Mouse (Mus musculus) ovary, postnatal 36 days (tissue): ENCODE measurements around the gene Col1a1.
A peak's percentile ranks its signal among the peaks of the same experiment; 100 is the strongest.

Source experiments
- DNase-seq: peaks from one replicate; pipeline ENCODE4 v3.0.0; 2022; ENCODE audit warnings: low spot score, mixed read lengths

Col1a1 gene

DNA sequence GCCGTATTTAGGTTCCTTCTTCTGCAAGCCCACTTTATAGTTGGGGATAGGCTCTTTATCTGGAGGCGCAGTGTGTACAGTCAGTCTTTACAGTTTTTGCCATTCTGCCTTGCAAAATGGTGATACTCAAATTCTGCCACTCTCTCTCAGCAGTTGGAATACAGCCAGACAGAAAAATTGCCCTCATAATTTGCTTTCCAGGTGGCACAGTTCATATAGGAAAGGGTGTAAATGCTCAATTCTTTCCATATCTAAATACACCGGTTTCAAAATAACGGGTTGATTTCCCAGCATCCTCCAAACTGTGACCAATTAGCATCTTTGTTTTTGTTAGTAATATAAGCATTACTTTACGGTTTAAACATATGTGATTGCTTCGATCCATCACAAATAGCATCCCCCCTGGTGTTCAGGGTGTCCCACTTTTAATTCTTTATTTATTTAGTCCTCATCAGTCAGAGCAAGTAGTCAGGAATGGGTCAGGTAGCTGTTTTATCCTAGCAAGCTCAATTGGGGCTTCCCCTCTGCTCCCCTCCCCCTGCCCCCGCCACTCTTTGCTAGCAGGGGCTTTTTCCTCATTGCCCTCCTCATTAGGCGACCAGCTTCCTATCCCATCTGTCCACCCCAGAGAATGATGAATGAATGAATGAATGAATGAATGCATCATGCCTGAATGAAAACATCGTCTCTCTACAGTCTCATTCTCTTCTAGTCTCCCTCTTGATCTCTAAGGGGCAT, 42.3 kb downstream of the Col1a1 start:
- DNase-seq: no peak

- peak; percentile 97 for DNase-seq
Observed at GRCm38 (mm10) chr11:94978947-94979346, 42.9 kb downstream of the Col1a1 start.

DNA sequence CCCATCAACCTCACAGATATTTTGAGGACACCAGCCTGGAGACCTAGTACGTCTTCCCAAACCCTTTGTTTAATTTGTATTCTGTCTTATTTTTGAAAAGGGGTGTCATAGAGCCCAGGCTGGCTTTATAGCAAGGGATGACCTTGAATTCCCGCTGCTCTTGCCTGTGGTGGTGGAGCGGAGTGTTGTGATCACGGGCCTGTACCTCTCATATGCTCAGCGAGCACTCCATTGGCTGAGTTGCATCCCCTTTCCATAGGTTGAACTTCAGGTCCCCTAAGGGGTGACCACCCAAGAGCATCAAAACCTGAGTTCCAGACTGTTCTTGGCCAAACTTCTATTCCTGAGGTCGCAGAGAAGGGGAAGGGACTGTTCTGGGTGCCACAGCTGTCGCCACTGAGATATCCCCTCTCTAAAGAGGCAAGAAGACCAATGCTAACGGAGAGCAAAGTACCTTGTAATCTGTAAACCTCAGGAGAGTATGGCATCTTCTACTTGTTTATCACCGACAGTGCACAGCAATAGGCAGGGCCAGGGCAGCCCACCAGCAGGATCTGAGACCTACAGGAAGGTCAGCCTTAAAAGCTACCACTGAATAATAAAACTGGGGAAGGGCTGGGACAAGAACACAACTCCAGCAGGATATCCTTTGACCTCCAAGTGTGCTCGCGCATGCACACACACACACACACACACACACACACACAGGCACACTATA, 43.6 kb downstream of the Col1a1 start:
- no peak for DNase-seq

- no peak for DNase-seq
Observed at GRCm38 (mm10) chr11:94985140-94985539, 49.1 kb downstream of the Col1a1 start.

GRCm38 (mm10) chr11:94985822-94986221, 49.8 kb downstream of the Col1a1 start:
- DNase-seq: no peak

- DNase-seq: no peak
Observed at GRCm38 (mm10) chr11:94986435-94986834, 50.4 kb downstream of the Col1a1 start.

DNA sequence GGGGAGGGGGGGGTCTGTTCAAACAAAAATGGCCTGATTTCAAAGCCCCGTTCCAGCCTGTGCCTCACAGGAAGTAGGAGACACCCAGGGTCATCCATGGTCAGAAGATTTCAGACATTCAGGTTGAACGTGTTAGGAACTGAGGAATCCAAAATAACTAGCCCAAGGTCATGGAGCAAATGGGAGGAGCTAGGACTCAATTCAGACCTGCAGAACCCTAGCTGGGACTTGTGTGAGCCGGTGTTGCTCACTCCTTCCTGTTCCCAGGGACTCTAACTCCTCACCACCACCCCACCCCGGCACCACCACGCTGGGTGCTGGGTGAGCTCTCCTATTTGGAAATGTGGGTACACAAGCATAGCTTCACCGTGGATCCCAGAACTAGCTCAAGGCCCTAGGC, 51.3 kb downstream of the Col1a1 start:
- DNase-seq: no peak

- DNase-seq: no peak
Observed at GRCm38 (mm10) chr11:94987851-94988250, 51.8 kb downstream of the Col1a1 start.

DNA sequence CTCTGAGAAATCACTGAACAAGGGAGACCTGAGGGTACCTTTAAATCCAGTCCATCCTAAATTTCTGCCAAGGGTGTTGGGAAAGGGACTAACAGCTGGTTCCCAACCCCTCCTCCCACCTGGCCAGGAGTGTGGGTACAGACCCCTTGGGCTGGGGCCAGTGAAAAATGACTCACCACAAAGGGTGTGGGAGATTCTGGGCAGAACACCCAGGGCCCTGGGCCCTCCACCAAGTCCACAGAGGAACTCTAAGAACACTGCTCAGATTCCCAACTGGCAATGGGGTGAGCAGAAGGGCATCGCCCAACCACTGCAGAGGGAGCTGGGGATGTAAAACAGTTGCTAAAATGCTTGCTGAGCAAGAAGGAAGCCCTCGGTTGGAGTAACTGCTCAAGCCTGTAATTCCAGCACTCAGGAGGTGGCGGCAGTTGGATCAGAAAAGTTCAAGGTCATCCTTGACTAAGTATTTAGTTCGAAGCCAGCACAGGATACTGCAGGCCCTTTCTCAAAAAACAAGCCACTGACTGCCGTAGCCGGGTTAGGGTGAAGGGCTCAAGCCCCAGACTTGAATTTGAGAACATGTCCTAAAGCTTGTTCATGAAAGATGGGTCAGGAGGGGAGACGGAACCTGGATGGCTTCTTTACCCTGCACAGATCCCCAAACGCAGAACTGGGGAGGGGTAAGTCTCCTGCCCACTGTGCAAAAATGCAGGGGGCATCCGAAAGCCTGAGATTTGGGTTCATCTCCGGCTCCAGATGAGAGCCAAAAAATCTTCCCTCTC, 52.9 kb downstream of the Col1a1 start:
- no peak for DNase-seq

DNA sequence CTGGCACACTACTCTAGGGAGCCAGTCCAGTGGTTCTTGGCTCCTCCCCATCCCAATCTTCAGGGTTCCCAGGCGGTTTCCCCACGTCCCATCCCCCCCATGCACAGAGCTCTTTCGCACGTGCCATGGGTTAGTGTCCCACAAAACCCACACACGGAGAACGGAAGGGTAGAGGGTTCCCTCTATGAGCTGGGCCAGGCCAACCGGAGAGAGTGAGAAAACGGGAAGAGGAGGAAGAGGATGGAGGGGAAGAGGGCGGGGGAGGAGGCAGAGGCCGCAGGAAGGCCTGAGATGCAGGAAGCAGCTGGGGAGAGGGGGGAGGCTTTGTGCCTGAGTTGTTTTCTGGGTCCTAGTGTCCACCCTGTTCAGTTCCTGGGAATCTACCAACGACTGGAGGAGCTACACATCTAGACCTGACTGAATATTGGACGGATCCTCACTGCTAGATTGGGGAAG, 53.6 kb downstream of the Col1a1 start:
- DNase-seq: peak; percentile 69

DNA sequence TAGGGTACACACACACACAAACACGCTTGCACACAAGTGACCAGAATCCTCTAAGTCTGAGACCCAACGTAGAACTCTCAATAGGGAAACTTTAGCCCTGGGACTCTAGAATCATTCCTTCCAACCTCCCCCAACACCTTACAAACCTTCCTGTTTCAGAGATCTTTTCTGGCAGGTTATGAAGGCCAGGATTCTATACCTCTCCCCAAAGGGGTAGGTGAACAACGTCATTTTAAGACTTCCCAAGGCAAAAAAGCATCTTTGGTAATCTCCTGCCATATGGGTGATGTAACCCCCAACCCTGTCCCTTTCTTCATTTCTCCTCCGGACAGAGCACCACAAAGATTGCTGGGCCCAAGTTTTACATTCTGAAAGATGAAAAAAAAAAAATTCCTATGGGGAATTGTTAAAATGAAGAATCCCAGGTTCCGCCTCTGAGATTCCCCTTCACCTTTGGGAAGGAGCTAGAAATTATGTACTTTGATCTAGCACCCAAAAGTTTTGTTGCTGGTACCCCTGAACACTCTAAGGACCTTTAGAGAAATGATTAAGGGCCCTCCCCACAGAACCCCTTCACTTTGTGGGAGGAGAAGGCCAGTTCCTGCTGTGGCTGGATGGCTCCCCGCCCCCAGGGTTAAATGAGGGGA, 54.2 kb downstream of the Col1a1 start:
- no peak for DNase-seq

- DNase-seq: peak; percentile 94
Observed at GRCm38 (mm10) chr11:94990749-94991577, 54.9 kb downstream of the Col1a1 start, which contains the start of gene Ppp1r9b. TSS of gene Ppp1r9b (plus strand) at chr11:94991035.

DNA sequence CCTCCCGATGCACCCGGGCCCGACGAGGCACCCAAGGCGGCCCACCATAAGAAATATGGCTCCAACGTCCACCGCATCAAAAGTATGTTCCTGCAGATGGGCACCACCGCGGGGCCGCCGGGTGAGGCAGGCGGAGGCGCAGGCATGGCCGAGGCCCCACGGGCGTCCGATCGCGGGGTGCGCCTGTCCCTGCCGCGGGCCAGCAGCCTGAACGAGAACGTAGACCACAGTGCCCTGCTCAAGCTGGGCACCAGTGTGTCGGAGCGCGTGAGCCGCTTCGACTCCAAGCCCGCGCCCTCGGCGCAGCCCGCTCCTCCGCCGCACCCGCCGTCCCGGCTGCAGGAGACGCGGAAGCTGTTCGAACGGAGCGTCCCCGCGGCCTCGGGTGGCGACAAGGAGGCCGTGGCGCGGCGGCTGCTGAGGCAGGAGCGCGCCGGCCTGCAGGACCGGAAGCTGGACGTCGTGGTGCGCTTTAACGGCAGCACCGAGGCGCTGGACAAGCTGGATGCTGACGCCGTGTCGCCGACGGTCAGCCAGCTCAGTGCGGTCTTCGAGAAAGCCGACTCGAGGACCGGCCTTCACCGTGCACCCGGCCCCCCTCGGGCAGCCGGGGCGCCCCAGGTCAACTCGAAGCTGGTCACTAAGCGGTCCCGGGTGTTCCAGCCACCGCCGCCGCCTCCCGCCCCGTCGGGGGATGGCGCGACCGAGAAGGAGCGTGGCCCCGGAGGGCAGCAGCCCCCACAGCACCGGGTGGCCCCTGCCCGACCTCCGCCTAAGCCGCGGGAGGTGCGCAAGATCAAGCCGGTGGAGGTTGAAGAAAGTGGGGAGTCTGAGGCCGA, 55.8 kb downstream of the Col1a1 start:
- peak; percentile 56 for DNase-seq

GRCm38 (mm10) chr11:94992480-94992753, 56.4 kb downstream of the Col1a1 start:
- DNase-seq: no peak

DNA sequence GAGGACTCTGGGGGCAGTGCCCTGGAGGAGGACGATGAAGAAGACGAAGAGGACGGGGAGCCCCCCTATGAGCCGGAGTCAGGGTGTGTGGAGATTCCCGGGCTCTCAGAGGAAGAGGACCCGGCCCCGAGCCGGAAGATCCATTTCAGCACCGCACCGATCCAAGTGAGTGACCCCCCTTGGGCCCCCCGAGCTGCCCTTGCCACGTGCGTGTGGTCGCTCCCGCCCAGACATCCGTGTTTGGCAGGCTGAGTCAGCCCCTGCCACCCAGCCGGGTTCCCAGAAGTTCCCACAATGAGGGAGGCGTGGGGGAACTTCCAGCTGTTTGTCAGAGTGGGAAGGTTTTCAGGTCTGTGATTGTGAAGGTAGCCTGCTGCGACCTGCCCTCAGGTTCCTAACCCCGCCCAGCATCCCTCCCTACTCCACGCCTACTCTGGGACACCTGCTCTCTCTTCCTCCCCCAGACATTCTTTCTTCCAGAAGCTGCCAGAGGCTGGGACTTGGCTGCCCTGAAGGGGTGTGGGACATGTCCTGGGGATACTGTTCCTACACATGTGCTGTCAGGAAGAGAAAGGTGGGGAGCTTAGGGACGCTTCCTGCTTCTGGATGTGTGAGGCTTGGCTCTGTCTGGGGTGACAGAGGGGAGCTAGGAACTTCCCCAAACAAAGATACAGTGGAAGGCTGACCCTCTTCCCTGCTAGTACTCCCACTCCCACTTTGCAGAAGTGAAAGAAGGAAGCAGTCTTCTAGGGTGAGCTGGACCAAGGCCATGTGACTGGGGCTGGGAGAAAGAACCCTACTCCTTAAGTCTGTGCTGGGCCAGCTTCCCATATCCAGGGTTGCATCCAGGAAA, 57.0 kb downstream of the Col1a1 start:
- peak; percentile 60 for DNase-seq

DNA sequence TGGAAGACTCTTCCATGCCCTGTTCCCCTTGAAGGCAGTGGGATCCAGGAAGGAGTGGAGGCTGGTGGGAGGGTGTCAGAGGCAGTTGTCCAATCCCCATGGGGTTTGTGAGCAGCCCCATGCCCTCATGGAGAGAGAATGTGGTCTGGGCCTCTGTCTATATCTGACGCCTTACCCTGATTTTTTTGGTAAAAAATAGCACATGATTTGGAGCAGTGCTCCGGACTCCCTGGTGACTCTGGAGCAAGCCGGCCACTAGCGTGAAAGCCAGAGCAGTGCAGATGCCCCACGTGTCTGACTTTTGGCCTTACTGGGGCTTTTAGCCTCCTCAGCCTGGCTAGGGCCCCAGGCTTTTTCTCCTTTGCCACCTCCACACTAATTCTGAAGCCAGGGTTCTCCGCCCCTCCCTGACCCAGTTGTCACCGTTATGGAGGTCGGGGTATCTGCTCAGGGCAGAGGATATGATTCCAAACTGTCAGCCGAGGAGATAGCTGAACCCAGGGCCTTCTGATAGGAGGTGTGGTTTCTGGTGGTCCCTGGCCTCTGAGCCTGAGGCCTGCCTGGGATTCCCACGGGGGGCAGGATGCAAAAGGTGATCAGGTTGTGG, 58.3 kb downstream of the Col1a1 start:
- no peak for DNase-seq

DNA sequence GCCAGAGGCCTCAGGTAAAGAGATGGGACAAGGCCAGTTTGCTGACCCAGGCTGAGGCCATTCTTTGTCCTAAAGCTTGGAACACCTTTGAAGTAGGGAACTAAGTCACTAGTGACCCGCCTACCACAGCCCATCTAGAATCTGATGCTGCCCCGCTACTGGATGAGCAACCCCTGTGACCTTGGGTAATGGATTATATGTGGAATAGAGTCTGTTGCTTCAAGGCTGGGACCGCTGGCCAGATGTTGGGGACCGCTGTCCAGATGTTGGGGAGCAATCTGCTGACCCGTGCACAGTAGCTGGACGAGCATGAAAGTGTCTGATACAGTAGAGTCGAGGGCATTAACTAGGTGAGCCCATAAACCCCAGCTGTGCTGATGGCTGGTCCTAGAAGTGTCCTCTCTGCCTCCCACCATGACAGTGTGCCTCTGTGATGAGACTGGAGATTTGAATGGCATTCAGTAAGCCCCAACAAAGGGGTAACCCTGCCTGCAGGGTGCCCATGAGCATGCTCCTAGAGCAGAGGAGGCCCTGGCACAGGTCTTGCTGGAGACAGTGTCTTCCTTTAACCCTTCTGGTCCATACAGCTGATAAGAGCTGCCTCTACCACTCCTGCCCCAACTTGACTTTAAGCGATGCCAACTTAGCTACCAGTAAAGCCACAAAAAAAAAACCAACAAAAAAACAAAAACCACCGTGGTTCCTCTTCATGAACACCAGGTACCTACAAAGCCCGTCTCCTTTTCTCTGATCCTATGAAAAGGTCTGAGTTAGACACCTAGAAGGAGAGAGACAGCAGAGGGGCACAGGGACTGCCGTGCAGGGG, 59.1 kb downstream of the Col1a1 start:
- no peak for DNase-seq

GRCm38 (mm10) chr11:94996101-94996500, 60.1 kb downstream of the Col1a1 start:
- DNase-seq: no peak
